Mouse (Mus musculus) heart, embryonic 12.5 days (tissue): ENCODE measurements around the gene Pax5. TPM values are rescaled to one million over a fixed set of nuclear protein-coding genes. Genes with fewer than 3 reads are reported as not detected.

Source experiments
- ATAC-seq: fragments of 200-750 bp; cut with Nextera tagmentation; 2 replicates; pipeline ENCODE4 v1.8.0; 2017; ENCODE audit warnings: moderate TSS enrichment, moderate library complexity; ENCODE audit not compliant: insufficient number of reproducible peaks, low FRiP score
- H3K27ac ChIP-seq: fragments of 300-500 bp; sonication (generic); 2 replicates; pipeline ENCODE4 v1.5.1; 2016; ENCODE audit warnings: mild to moderate bottlenecking, moderate library complexity; ENCODE audit not compliant: poor library complexity, severe bottlenecking
- H3K27me3 ChIP-seq: fragments of 300-500 bp; sonication (generic); replicated peaks from 2 replicates; pipeline ENCODE4 v1.6.1; 2016; ENCODE audit warnings: mild to moderate bottlenecking, moderate library complexity
- H3K36me3 ChIP-seq: fragments of 300-500 bp; sonication (generic); 2 replicates; pipeline ENCODE4 v1.6.1; 2016; ENCODE audit warnings: mild to moderate bottlenecking, moderate library complexity
- H3K4me1 ChIP-seq: fragments of 300-500 bp; sonication (generic); replicated peaks from 2 replicates; pipeline ENCODE4 v1.6.1; 2016; ENCODE audit warnings: mild to moderate bottlenecking
- H3K4me2 ChIP-seq: fragments of 300-500 bp; sonication (generic); 2 replicates; pipeline ENCODE4 v1.6.1; 2016; ENCODE audit warnings: mild to moderate bottlenecking, moderate library complexity
- H3K4me3 ChIP-seq: fragments of 300-500 bp; sonication (generic); 2 replicates; pipeline ENCODE4 v1.5.1; 2016; ENCODE audit warnings: mild to moderate bottlenecking
- H3K9ac ChIP-seq: fragments of 300-500 bp; sonication (generic); 2 replicates; pipeline ENCODE4 v1.6.1; 2016; ENCODE audit warnings: mild to moderate bottlenecking, moderate library complexity
- H3K9me3 ChIP-seq: fragments of 300-500 bp; sonication (generic); replicated peaks from 2 replicates; pipeline ENCODE4 v1.6.1; 2016; ENCODE audit warnings: mild to moderate bottlenecking, moderate library complexity
- WGBS: fragments of 180-500 bp; shearing (Covaris S2); methylation state at CpG from one replicate; pipeline ENCODE4 v1.1.7; 2016; 5-methylcytosine and 5-hydroxymethylcytosine counted together
- polyA plus RNA-seq: library from polyadenylated mRNA; unstranded; fragments of >200 nt; fragmentation: Nextera tagmentation; extraction: Ambion mirVana; gene quantifications from 2 replicates; pipeline ENCODE4 v1.2.1, GENCODE M21; 2016

The Pax5 gene
- polyA plus RNA-seq, 1 experiment from 2014 or later = not detected

DNA sequence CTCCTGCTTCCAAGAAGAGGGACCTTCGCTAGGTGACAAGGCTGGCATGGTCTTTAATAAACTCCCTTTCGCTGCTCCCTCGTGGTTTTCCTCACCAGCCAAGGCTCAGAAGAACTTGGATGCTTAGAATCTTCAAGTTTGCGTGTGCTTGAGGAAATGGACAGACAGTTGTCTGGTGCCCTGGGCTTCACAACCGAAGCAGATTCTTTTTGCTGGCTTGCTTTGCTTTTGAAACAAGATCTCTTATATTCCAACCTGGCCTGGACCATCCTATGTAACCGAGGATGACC is 45.6 kb downstream of the Pax5 start:
- Histone ChIP-seq H3K4me1 (0 out of 2 replicates have a peak, but pooled peaks cover 7% of the 10 kb centered on the region), H3K4me2 (peak overlapping the region; percentile 97), H3K9me3 (0 out of 2 replicates have a peak, but pooled peaks cover 5% of the 10 kb centered on the region), H3K4me3 (peak overlapping the region; percentile 58), H3K9ac (peak overlapping the region; percentile 66), H3K36me3 (no peaks in the 10 kb centered on the region), H3K27ac (no peak overlapping the region), H3K27me3 (peaks cover 76% of the 10 kb centered on the region)
- WGBS = 24% methylated on average over 6 of the region's 6 CpGs
- no peak for ATAC-seq

DNA sequence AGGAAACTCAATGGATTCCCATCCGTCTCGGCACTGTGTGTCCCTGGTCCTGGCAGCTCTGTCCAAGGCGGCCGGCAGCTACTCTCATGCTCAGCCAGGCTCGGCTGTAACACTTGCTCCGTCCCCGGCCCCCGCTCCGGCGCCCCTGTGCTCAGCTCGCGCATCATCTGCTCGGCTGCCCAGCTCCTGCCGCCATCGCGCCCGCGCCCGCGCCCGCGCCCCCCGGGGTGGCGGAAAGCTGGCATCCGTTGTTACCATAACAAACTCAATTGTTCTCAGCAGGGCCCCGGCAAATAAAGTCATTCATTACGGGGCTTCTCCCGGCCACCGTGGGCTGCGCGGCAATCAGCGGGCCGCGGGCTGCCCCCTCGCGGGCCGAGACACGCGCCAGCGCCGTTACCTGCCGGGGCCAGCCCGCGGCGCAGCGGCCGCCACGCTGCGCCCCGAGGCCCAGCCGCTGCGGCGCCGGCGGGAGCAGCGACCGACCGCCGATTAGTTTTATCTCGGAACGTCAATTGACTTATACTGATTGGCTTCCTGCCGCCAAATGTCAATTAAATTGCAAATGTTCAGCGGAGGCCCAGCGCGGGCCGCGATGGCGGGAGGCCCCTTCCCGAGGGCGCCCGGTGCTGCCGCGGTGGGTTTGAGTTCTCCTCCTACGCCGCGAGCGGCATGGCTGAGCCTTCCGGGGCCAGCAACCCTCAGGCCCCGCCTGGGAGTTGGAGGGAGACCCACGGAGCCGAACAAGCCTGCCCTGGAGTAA is 46.1 kb downstream of the Pax5 start:
- Histone ChIP-seq H3K9me3 (0 out of 2 replicates have a peak, but pooled peaks cover 2% of the 10 kb centered on the region), H3K4me2 (peak overlapping the region; percentile 97), H3K27me3 (peaks cover 80% of the 10 kb centered on the region), H3K27ac (no peak overlapping the region), H3K4me1 (0 out of 2 replicates have a peak, but pooled peaks cover 7% of the 10 kb centered on the region), H3K4me3 (peak overlapping the region; percentile 58), H3K36me3 (no peaks in the 10 kb centered on the region), H3K9ac (peak overlapping the region; percentile 66)
- WGBS = under 1% methylated on average over 81 of the region's 81 CpGs
- no peak for ATAC-seq

DNA sequence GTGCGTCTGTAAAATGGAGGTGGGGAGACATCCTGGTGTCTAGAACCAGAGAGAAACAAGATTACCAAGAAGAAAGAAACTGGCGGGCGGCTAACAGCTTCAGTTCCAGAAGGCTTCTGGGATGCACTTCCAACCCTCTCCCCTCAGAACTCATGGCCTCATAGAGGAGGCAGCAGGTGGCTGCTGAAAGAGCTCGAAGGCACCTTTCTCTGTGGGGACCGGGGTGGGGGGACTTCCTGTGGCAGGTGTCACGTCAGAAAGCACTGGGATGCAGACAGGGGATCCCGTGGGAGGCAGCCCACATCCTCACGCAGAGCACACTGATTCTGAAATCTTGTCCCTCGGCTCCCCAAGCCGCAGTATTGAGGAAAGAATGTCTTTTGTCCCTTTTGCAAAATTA is 46.8 kb downstream of the Pax5 start:
- H3K4me1 ChIP-seq = 0 out of 2 replicates have a peak, but pooled peaks cover 7% of the 10 kb centered on the region
- H3K9me3 ChIP-seq = no peaks in the 10 kb centered on the region
- ATAC-seq = no peak
- no peaks in the 10 kb centered on the region for H3K36me3 ChIP-seq
- no peak overlapping the region for H3K27ac ChIP-seq
- 21% methylated on average over 10 of the region's 10 CpGs for WGBS
- peak overlapping the region; percentile 58 for H3K4me3 ChIP-seq
- H3K27me3 ChIP-seq = peaks cover 80% of the 10 kb centered on the region
- peak overlapping the region; percentile 97 for H3K4me2 ChIP-seq
- no peak overlapping the region for H3K9ac ChIP-seq

DNA sequence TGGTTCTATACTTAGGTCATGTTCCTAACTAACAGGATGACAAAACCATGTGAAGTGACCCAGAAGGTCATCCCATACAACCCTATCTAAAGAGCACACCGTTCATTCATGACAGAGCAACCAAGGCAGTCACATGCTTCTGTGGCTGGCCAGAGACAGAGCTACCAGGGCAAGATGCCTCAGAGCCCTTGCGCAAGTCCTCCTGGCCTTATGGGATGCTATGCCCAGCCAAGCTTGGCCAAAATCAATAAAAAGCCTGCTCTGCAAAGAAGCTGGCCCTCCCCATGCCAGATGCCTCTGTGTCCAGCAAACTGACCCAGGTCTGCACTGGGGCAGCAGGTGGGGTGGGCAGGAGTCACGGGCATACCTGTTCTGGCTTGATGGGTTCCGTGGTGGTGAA is 65.1 kb downstream of the Pax5 start:
- WGBS = 77% methylated on average over 4 of the region's 4 CpGs

DNA sequence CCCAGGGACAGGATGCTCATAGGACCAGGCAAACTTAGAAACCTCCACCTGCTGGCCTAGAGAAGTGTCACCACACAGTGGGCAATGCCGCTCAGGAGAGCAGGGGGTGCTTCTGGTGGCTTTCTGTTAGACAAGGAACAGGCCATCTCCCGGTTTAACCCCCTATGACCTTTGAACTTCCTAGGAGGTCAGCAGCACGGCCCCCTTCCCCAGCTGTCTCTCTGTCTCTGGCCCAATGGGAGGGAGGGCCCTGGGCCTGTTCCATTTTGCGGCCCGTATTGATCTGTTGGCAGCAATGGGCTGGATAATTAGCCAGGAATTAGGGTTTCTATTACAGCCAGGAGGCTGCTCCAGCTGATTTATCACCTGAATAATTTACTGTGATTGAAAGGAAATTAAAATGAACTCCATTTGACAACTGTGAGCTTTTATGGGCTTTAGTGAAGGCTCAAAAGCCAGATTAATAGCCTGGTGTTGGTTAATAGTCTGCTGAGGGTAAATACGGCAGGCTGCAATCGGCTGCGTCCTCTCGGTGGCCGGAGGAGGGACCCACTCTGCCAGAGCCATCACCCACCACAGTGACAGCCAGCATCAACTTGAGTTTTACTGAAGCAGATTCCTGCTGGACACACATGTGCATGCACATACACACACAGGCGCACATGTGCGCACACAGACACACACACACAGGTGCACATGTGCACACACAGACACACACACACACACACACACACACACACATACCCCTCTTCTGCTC is 68.3 kb downstream of the Pax5 start:
- 67% methylated on average over 12 of the region's 12 CpGs for WGBS
- H3K4me3 ChIP-seq = no peak overlapping the region
- H3K9me3 ChIP-seq = no peaks in the 10 kb centered on the region
- H3K36me3 ChIP-seq = no peaks in the 10 kb centered on the region
- no peak overlapping the region for H3K9ac ChIP-seq
- no peak for ATAC-seq
- H3K27me3 ChIP-seq = 0 out of 2 replicates have a peak, but pooled peaks cover 6% of the 10 kb centered on the region
- H3K27ac ChIP-seq = no peak overlapping the region
- no peaks in the 10 kb centered on the region for H3K4me1 ChIP-seq
- no peak overlapping the region for H3K4me2 ChIP-seq

More for the DNA sequence above, 65.1 kb downstream of the Pax5 start:
- H3K9me3 ChIP-seq = no peaks in the 10 kb centered on the region
- H3K9ac ChIP-seq = no peak overlapping the region
- 0 out of 2 replicates have a peak, but pooled peaks cover 6% of the 10 kb centered on the region for H3K27me3 ChIP-seq
- no peak for ATAC-seq
- H3K36me3 ChIP-seq = no peaks in the 10 kb centered on the region
- H3K4me2 ChIP-seq = no peak overlapping the region
- no peak overlapping the region for H3K4me3 ChIP-seq
- no peak overlapping the region for H3K27ac ChIP-seq
- H3K4me1 ChIP-seq = no peaks in the 10 kb centered on the region

DNA sequence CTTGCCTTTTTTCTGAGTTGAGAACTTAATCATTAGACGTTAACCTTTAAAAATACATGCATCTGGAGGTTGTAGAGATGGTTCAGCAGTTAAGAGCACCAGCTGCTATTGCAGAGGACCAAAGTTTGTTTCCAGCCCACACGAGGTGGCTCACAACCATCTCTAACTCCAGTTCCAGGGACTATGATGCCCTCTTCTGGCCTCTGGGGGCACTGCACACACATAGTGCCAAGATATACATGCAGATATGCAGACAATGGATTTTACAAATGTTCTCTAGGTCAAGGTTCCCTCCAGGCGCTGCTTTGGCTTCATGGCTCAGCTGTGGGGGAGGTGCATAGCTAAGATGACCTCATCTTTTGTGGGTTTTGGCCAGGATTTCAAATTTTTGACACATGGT is 74.7 kb downstream of the Pax5 start:
- WGBS = 79% methylated on average over 3 of the region's 3 CpGs
- Histone ChIP-seq H3K27me3 (0 out of 2 replicates have a peak, but pooled peaks cover 10% of the 10 kb centered on the region), H3K36me3 (no peaks in the 10 kb centered on the region), H3K27ac (no peak overlapping the region), H3K9me3 (peaks cover 3% of the 10 kb centered on the region; the same call in 1 of the 2 replicates), H3K4me3 (no peak overlapping the region), H3K4me2 (no peak overlapping the region), H3K9ac (no peak overlapping the region), H3K4me1 (peaks cover 10% of the 10 kb centered on the region)
- ATAC-seq = no peak

DNA sequence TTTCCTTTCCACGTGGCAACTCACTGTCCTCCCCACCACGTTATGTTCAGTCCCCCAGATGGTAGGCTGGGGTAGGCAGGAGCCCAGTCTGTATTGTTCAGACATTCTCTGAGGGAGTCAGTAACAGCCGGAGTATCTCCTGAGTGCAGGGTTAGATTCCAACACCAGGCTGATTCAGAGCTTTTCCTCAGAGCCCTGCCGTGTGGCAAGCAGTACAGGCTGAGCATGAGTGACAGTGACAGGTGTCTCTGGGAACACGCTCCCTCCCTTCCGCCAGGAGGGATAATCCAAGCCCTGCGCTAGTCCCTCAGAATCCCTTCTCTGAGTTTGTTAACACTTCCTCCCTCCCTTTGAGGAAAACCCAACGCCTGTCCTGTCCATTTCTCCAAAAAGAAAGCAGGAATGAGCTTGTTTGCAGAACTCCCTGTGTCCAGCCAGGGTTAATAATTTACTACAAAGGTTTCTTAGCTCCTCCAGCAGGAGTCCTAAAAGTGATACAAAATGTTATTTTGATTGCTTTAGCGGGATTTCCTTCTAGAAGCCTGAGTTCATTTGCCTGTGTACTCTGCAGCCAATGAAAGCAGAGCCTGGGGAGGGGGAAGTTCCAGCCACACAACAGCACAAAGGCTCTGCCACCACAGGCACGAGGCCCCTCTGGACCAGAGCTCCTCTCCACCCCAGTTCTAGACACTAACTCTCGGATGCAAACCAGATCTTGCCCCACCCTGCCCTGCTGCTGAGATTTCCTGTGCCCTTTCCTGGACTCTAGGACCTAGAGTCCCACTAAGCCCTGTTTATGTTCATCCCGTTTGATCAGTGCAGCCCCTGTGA is 76.4 kb downstream of the Pax5 start:
- H3K4me3 ChIP-seq = no peak overlapping the region
- peak overlapping the region; percentile 33; the same call in 1 of the 2 replicates for H3K4me2 ChIP-seq
- H3K4me1 ChIP-seq = peaks cover 10% of the 10 kb centered on the region
- H3K9ac ChIP-seq = no peak overlapping the region
- 18% methylated on average over 12 of the region's 12 CpGs for WGBS
- 0 out of 2 replicates have a peak, but pooled peaks cover 19% of the 10 kb centered on the region for H3K27me3 ChIP-seq
- H3K27ac ChIP-seq = no peak overlapping the region
- H3K9me3 ChIP-seq = peaks cover 3% of the 10 kb centered on the region; the same call in 1 of the 2 replicates
- H3K36me3 ChIP-seq = no peaks in the 10 kb centered on the region
- no peak for ATAC-seq

DNA sequence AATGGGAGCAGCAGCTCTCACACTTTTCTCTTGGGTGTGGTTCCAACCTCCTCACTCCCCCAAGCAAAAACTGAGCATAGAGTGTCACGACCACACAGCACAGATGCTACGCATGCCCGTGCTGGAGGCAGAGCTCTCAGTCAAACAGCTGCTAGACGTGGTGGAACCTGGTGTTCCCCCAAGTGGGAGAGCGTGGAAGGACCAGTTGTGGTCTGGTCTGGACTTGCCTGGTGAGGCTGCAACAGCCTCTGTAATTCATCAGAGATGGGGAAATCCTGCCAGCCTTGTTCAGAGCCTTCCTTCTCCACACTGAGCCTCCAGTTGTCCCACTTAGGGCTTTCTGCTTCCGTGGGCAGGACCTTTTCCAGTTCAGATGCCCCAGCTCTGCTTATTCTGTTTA is 80.2 kb downstream of the Pax5 start:
- Histone ChIP-seq H3K36me3 (no peaks in the 10 kb centered on the region), H3K27ac (no peak overlapping the region), H3K4me2 (no peak overlapping the region), H3K4me3 (no peak overlapping the region), H3K9me3 (no peaks in the 10 kb centered on the region), H3K4me1 (peaks cover 10% of the 10 kb centered on the region), H3K27me3 (0 out of 2 replicates have a peak, but pooled peaks cover 18% of the 10 kb centered on the region), H3K9ac (no peak overlapping the region)
- no peak for ATAC-seq
- 56% methylated on average over 6 of the region's 6 CpGs for WGBS

DNA sequence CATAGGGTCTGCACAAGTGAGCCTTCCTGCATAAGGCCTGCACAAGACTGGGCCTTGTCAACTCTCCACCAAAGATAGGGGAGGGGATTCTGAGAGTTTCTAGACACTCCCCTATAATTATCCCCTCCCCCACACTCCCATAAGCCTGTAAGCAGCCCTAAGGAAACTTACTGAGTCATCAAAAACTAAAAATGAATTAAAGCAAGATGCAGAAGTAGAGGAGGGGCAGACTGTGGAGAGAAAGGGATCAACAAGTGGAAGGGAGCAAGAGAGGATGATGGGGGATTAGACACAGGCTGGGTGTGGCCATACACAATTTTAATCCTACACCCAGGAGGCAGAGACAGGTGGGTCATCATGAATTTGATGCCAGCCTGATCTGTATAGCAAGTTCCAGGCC is 82.4 kb downstream of the Pax5 start:
- Histone ChIP-seq H3K36me3 (no peaks in the 10 kb centered on the region), H3K9ac (no peak overlapping the region), H3K27me3 (0 out of 2 replicates have a peak, but pooled peaks cover 9% of the 10 kb centered on the region), H3K4me2 (no peak overlapping the region), H3K4me3 (no peak overlapping the region), H3K9me3 (no peaks in the 10 kb centered on the region), H3K27ac (no peak overlapping the region), H3K4me1 (no peaks in the 10 kb centered on the region)
- no peak for ATAC-seq

DNA sequence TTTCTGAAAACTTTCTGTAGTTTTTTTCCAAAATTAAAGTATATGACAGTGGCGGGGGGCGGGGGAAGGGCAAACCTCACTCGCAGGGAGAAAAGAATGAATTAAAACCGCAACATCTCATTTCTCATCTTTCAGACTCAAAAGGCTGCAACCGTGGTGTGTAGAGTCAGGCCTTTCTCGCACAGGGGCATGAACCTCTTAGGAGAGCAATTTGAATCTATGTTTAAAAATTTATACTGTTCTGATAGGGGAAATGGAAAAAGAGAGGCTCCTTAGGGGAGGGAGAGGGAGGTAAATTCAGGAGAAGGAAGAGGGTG is 85.2 kb downstream of the Pax5 start:
- no peak for ATAC-seq
- H3K9ac ChIP-seq = no peak overlapping the region
- 0 out of 2 replicates have a peak, but pooled peaks cover 5% of the 10 kb centered on the region for H3K27me3 ChIP-seq
- no peaks in the 10 kb centered on the region for H3K4me1 ChIP-seq
- no peak overlapping the region for H3K4me3 ChIP-seq
- WGBS = 85% methylated on average over 6 of the region's 6 CpGs
- H3K9me3 ChIP-seq = peaks cover 3% of the 10 kb centered on the region; the same call in 1 of the 2 replicates
- H3K36me3 ChIP-seq = no peaks in the 10 kb centered on the region
- H3K27ac ChIP-seq = no peak overlapping the region
- no peak overlapping the region for H3K4me2 ChIP-seq
